Mouse (Mus musculus): ENCODE measurements at regions not wholly inside any gene's neighbourhood (a gene's known extent, or its start where the extent isn't known, plus 50 kb on each side); places are given as distances from the start of the nearest gene placed in this dataset.

GRCm38 (mm10) chr2:134716531-134716930 is 69.3 kb upstream of the Plcb1 start:
- TF ChIP-seq CTCF (IDR thresholded peaks at IDR 0.05; ENCODE audit: control insufficient read depth, insufficient read depth, low read length): no peak
- no peak for TF ChIP-seq POLR2A (IDR thresholded peaks at IDR 0.05; ENCODE audit: borderline replicate concordance, control insufficient read depth, low read depth, low read length)

Measured in bone marrow, adult 2 months (tissue).